Mouse (Mus musculus) left cerebral cortex, adult 6 months (tissue): ENCODE data around the gene Htr1b. TPM values are rescaled to one million over a fixed set of nuclear protein-coding genes. Genes with fewer than 3 reads are reported as not detected.

ENCODE experiments used
- long read RNA-seq, 2 experiments: library from polyadenylated mRNA; unstranded; transcript quantifications; one replicate each; pipeline ENCODE4 v2.0.0; 2019 to 2020
- polyA plus RNA-seq: library from polyadenylated mRNA; unstranded; fragments of <200 nt; fragmentation: Nextera tagmentation; gene quantifications from 2 replicates; pipeline ENCODE4 v1.2.3, GENCODE M21; 2021

Gene Htr1b
- polyA plus RNA-seq: 2.2 and 2.7 TPM in 2 replicates
- long read RNA-seq, experiment 1, full-length matches to known transcripts: 13 of 18 reads
- long read RNA-seq, experiment 1, partial matches to known transcripts: 0 of 18 reads
- long read RNA-seq, experiment 1, other reads (novel, unspliced or antisense): 5 of 18 reads
- long read RNA-seq, experiment 2, full-length matches to known transcripts: 2 of 5 reads
- long read RNA-seq, experiment 2, partial matches to known transcripts: 0 of 5 reads
- long read RNA-seq, experiment 2, other reads (novel, unspliced or antisense): 3 of 5 reads

GRCm38 (mm10) chr9:81633437-81633973, at the start of gene Htr1b:
Gene Htr1b, minus strand, starts transcription at chr9:81633828.

Other genes with a start within 250 kb of the Htr1b start
- gene Mei4, start 229.8 kb upstream of the Htr1b start, polyA plus RNA-seq: 0.69 and 0.93 TPM in 2 replicates